Mouse (Mus musculus) erythroid progenitor cell, adult 5-6 weeks (primary cell): ENCODE measurements at regions not wholly inside any gene's neighbourhood (a gene's known extent, or its start where the extent isn't known, plus 50 kb on each side); places are given as distances from the start of the nearest gene placed in this dataset.

Experiments
- ATAC-seq: replicated peaks from 2 replicates; pipeline ENCODE4 v1.8.0; 2016; ENCODE audit warnings: moderate number of reproducible peaks, mild to moderate bottlenecking, moderate TSS enrichment, inconsistent platforms; ENCODE audit not compliant: poor library complexity, low FRiP score, severe bottlenecking

DNA sequence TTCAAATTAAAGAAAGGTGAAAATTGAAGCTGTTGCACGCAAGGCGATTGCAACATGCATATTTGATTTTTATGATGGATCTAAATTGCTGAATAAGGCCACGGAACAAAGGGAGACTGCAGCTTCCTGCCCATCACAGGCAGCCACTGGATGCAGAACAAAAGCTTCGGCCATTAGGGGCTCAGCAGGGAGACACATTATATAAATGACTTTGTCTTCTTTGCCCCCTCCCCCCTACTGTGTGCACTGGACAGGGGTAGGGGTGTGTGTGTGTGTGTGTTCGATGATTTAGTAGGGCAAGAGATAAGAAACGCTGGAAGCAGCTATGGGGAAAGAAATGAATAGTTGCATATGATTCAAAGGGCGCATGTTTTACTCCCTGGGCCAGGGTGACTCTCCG is 481.2 kb upstream of the Pmfbp1 start:
- no peak for ATAC-seq

DNA sequence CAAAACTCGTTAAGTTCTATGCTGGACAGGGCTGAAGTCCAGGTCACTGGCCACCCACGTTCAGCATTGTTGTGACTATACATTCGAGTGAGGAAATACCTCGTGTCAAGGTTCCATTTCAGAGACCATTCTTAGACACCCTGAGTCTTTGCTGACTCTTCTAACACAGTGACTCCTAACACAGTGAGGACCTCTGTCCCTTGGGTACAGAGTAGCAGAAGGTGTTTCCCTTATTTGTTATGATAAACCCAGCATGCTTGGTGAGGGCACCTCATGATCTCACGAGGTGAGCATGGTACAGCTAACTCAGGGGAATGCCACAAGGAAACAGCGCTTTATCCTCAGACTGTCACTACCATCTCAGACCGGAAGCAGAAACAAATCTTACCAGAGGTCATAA is 480.2 kb upstream of the Pmfbp1 start:
- ATAC-seq: no peak

DNA sequence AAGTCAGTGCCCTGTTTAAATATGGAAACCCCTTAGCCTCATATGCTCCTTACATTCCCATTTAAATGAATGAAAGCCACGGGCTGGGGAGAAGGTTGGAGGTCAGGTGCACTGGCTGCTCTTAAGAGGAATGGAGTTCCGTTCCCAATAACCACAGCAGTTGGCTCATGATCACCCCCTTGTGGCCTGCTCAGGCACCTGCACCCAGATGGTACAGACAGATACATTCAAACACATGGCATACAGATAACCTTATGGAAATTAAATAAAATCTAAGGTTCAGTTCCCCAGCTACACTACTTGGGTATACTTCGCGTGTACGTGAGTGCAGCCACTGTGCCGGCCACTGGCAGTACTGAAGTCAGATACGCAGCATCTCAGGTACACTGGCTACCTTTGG is 479.1 kb upstream of the Pmfbp1 start:
- ATAC-seq: 0 out of 2 replicates have a peak, but pooled peaks have one; percentile 61

DNA sequence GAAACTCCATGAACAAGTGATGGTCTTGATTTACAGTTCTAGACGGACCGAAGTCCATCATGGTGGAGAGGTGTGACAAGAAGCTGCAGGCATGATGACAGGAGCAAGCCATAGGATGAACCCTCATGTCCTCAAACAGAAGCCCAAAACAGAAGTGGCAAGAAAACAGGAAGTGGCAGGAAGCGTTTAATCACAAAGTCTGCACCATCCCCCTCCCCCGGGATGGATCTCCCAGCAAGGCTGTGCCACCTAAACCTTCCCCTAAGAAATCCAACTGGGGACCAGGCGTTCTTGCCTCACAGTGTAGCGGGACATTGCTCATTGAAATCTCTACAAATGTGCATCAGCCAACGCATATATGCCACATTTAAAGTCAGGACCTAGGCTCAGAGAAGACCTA is 474.3 kb upstream of the Pmfbp1 start:
- ATAC-seq: no peak

DNA sequence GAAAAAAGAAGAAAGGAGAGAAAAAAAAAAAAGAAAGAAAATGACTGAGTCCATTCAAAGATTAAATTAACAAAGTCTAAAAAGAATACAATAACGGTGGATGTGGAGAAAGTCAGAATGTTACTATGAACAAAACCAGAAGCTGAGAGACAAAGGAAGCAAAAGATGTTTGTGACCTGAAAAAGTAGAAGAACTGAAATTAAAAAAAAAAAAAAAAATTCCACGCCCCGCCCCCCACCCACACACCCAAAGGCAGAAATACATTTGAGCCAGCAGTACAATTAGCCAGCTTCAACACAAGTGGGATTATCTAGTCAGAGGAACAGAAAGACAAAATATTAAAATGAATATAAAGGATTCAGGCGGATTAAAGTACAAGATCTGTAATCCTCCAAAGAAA is 473.7 kb upstream of the Pmfbp1 start:
- no peak for ATAC-seq

DNA sequence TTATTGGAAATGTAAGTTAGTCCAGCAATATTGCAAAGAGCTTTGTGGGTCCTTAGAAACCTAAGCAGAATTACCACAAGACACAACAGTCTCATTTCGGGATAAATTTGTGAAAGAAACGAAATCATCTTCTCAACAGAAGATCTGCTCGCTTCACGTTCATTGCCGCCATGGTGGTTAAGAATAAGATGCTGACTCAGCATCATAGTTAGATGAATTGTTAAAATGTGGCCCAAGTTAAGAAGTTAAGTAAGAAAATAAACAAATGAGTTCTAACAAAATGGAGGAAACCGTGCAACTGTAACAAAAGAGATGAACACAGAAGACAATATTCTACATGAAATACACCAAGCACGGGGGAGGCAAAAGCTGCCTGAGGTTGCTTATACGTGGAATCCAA is 465.9 kb upstream of the Pmfbp1 start:
- ATAC-seq: no peak

DNA sequence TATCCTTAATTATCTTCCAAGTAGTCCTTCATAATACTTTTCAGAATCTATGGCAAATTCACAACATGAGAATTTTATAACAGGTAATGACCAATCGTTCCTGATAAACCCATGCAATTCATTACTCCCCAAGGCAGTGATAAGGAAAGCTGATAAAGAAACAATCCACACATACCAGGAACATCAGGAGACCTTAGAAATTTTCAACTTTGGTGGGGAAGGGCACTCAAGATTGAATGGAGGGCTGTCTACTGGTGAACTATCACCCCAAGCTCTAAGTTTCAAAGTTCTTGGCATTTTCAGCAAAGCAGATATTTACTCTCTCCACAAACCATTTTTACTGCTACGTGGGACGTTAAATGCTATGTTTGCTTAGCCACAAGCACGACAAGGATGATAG is 440.2 kb upstream of the Pmfbp1 start:
- ATAC-seq: no peak

DNA sequence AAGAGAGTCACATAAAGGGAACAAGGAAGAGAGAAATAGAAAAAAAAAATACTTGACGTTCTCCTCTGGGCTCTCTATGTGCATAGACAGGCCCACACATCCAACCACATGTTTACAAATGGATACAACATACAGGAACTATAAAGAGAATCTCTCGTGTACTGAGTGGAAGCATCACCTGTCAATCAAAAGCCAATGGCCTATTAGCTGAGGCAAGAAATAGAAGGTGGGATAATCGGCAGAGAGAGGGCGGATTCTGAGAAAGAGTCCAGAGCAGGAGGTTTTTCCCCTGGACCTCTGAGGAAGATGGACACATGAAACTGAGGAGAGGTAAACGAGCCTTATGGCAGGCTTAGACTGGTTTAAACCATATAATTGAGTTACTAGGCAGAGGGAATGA is 434.7 kb upstream of the Pmfbp1 start:
- no peak for ATAC-seq

DNA sequence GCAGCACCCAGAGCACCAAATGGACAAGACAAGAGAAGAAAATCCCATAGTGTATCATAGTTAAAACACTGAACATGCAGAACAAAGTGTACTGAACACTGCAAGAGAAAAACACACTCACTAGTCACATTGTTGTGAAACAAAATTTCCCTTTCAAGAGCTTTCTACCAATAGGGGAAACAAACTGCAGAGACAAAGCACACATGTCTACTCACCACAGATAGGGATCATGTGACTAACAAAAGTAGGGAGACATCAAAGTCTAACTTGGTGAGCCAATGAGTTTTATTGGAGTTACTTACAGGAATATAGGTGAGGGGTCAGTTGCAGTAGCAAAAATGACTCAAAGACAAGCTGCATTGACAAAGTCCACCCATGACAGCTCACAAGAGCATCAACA is 431.5 kb upstream of the Pmfbp1 start:
- ATAC-seq: no peak

DNA sequence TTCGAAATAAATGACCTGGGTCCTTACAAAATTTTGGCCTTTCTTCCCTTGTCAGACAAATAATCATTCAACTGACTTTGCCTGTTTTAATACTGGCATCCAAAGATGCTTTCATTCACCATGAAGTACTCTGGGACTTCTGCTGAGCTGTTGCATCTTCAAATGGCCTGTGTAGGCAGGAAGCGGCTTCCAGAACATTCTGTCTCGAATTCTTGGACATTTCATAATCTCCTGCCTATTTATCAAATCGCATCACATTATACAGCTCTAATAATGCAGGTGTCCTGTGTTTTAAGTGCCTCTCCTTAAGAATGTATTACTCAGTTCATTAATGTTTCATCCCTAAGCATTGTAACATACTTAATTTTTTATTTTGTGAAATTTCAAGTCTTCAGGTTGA is 420.1 kb upstream of the Pmfbp1 start:
- no peak for ATAC-seq

DNA sequence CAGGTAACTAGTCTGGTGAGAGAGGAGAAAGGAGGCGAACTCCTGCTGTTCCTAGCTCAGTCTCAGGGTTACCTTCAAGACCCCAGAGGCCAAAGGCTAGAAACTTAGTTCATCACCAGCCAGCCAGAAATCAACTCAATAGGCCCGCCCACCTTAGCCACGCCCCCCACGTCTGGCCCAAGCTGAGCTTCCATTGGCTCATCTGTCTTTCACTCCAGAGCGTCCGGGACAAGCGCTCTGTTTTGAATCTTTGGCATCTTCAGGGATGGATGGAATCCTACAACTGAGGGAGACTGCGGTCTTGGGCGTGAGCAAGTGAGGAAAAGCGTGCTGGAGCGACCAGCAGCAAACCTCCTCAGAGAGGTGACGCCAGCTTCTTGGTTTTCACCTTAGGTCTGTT is 418.8 kb upstream of the Pmfbp1 start:
- no peak for ATAC-seq

DNA sequence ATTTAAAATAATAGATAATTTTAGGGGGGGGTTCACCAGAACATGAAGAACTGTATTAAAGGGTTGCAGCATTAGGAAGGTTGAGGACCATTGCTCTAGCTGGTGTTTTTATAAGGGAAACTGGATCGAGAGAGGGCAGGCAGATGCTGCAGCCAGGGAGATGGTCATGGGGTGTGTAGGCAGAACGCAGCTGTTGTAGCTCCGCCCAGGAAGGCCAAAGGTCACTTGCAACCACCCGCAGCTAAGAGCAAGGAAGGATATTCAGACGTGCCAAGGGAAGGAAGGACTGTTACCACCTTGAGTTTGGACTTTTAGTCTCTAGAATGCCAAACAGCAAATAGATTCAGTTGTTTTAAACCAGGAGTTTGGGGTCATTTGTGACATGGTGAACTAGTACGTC is 414.6 kb upstream of the Pmfbp1 start:
- ATAC-seq: no peak

DNA sequence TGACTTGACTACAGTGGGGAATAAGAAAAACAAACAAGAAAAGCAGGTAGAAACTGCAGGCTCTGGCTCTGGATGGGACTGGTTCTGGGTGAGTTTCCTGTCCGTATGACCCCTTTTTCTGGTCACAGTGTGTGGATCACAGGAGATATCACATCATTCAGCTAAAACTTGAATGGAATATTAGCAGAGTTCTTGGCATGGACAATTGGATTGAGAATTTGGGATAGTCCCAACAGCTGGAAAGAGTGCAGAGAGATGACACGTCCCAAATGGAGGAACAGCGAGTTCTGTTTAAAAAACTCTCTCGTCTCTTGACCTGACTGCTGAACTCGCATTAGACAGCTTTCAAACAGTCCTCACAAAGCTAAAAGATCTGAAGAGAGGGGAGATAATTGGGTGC is 412.5 kb upstream of the Pmfbp1 start:
- no peak for ATAC-seq

DNA sequence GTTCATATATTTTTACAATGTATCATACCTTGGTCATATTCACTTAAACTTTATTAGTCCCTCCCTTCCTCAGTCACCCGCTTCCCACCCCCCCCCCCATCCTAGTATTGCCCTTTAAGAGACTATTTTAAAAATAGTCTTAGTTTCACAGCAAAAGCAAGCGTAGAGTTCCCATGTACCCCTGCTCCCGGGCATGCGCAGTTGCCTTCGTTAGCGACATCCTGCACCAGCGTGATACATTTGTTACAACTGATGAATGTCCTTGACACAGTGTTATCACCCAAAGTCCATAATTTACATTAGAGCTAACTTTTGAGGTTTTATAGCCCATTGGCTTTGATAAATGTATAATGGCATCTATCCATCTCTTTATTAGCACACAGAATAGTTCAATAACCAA is 408.7 kb upstream of the Pmfbp1 start:
- no peak for ATAC-seq

DNA sequence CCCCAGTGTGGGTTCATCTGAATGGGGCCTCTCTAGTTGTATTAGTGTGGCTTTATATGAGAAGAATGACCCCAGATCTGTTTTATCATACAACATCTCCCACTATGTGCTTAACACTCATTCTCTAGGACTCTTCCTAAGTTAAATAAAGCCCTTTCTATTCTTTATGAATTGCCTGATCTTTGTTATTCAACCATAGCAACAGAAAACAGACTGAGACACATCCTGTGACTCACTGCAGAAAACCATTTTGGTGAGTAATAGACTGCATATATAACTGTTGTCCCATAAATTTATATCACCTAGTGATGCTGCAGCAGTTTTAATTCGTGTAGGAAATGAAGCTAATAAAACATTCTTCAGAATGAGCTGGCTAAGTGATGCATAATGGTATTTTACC is 406.0 kb upstream of the Pmfbp1 start:
- ATAC-seq: no peak

DNA sequence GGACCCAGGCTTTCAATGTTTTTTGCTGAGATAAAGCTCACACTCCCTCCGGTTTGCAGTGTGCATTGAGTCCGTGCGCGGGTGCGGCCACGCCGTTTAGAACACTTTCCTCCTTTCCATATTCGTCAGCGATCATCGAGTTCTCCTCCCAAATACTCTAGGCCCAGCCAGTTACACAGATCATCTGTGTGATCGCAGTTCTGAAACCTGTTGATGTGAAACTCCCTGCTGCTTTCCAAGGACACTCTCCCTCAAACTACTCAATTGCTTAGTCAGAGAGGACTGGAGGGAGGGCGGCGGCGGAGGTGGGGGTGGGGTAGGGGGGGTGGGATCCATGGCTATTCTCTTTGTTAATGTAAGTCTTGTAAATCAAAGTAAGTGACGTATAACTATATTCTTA is 394.2 kb upstream of the Pmfbp1 start:
- ATAC-seq: no peak

DNA sequence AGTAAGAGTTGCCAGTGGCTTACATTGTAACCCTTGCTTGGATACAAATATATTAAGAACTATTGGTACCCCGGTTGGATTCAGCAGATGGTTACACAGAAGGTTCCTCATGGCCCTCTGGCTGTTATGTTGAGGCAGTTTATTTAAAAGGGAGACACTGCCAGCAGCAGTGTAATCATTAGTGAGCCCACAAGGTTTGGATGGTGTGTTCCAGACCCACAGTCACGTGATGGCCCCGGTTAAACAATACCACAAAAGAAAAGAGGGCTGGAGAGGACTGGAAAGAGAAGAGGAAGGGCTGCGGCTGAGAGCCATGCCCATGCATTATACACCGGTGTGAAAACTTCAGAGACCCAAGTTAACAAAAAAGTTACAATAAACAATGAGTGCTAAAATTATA is 392.4 kb upstream of the Pmfbp1 start:
- no peak for ATAC-seq

DNA sequence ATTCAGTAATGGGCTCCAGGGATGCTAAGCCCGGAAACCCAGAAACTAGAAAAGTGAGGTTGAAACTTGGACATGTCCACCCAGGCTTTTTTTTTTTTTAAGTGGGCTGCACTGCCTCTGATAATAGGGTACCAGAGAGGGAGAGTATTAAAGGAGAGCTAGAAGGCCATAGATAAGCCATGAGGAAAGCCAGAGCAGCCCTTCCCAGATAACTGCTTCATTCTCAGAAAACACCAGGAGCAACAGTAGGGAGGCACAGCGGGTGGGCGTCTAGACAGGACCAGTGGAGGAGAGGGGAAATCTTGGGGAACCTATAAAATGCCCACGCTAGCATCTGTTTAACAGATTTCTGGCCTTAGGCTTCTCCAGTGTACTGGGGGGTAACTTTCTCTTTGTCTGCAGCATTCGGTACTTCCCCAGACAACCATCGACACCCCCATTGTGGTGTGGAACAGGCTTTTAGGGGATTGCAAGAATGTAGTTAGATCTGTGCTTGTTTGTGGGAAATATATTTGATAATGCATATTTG is 389.0 kb upstream of the Pmfbp1 start:
- ATAC-seq: no peak

DNA sequence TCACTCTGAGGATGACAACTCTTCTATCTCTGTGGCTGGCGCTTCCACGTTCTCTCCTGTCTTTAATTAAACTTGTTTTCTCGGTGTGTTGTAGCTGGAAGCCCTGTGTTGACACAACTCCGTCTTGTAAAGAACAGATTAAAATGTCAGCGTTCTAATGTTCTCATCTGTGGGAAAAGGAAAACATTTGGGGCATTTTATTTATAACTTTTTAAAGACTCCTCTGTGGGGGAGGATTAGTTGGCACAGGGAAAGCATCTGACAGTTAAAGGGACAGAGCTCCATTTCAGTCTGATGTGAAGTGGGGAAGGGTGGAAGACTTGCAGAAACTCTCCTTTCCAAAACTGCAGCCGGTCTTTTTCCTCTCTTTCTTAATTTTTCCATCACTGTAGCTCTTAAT is 388.1 kb upstream of the Pmfbp1 start:
- ATAC-seq: no peak

DNA sequence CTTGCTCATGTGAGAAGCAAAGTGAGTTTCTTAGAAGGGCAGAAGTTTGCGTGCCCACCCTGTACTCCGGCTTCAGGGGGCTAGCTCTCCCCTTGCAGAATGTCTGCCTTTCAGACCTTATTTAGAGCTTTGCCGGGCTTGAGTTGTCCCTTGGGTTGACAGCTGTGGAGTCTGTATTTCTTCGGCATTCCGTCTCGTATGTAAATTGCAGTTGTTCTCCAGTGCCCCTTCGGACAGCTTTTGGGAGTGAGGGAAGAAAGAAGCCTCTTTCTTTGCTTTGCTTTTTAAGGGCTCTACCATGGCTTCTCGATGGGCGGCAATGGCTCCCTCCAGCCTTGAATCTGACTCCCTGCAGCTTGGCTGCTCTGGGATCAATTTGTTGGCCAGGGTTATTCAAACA is 386.9 kb upstream of the Pmfbp1 start:
- no peak for ATAC-seq

DNA sequence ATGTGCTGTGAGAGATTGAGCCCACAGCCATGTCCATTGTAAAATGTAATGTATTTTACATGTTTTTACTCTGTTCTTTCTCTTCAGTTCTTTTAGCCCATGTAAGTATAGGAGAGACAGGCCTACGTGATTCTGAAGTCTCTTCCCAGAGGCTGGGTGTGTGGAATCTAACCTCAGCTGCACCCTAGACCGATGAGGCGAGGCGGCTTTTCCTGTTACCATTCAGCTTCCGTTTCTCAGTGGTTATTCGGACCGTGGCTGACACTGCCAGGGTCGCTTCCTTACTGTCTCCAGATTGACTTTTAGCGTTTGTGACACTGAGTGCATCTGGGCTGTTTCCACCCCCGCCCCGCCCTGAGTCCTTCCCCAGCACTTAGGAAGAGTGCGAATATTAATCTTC is 386.1 kb upstream of the Pmfbp1 start:
- no peak for ATAC-seq

DNA sequence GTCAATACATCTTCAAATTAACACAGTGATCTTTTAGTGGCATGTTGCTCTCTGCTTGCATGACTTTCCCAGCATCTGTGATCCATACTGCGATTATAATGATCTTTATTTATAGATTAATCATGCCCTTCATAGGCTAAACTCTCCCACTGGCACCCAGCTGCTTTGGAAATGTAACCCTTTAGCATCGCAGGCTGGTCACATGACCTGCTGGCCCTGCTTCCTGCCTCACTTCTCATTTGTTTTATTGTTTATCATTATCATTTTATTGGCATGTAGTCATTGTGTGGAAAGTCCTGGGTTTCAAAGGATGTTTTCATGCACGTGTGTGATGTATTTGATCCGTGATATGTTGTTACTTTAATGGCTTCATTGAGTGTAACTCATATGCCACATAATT is 384.4 kb upstream of the Pmfbp1 start:
- ATAC-seq: no peak

DNA sequence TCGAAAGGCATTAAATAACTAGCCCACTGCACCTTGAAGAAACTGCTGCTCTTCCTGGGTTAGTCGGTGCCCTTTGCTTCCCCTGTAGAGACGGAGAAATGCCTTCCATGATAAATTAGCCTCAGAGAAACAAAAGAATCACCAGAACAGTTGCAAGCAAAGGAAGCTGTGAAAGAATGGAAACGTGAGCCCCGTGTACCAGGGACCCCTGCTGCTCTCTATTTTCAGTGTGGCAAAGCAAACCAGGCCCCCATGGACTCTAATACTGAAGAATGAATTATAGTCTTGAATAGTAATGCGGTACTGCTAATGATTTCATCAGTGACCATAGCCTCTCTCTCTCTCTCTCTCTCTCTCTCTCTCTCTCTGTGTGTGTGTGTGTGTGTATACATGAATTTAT is 372.1 kb upstream of the Pmfbp1 start:
- no peak for ATAC-seq
